Mouse (Mus musculus) kidney, postnatal 0 days (tissue): Measurements from ENCODE around the gene Cep135. TPM values are rescaled to one million over a fixed set of nuclear protein-coding genes. Genes with fewer than 3 reads are reported as not detected.

Experiments
- ATAC-seq: fragments of 200-750 bp; cut with Nextera tagmentation; replicated peaks from 2 replicates; pipeline ENCODE4 v1.8.0; 2017; ENCODE audit warnings: low read depth, moderate number of reproducible peaks, moderate TSS enrichment, moderate library complexity; ENCODE audit not compliant: low FRiP score
- DNase-seq: peaks from one replicate; pipeline ENCODE4 v3.0.0-alpha.2; 2016; ENCODE audit warnings: low spot score
- H3K27ac ChIP-seq: fragments of 300-500 bp; sonication (generic); 2 replicates; pipeline ENCODE4 v1.5.1; 2014; ENCODE audit warnings: mild to moderate bottlenecking
- H3K27me3 ChIP-seq: fragments of 300-500 bp; sonication (generic); 2 replicates; pipeline ENCODE4 v1.6.1; 2014; ENCODE audit warnings: low read length, mixed read lengths; ENCODE audit not compliant: insufficient read depth
- H3K36me3 ChIP-seq: fragments of 300-500 bp; sonication (generic); 2 replicates; pipeline ENCODE4 v1.6.1; 2014; ENCODE audit warnings: low read length, mixed read lengths; ENCODE audit not compliant: insufficient read depth
- H3K4me1 ChIP-seq: fragments of 300-500 bp; sonication (generic); replicated peaks from 2 replicates; pipeline ENCODE4 v1.6.1; 2014; ENCODE audit warnings: antibody characterized with exemption, low read length, mixed read lengths; ENCODE audit not compliant: insufficient read depth
- H3K4me2 ChIP-seq: fragments of 300-500 bp; sonication (generic); 2 replicates; pipeline ENCODE4 v1.6.1; 2014; ENCODE audit warnings: mild to moderate bottlenecking, low read length, moderate library complexity, mixed read lengths
- H3K4me3 ChIP-seq: fragments of 300-500 bp; sonication (generic); replicated peaks from 2 replicates; pipeline ENCODE4 v1.5.1; 2014; ENCODE audit warnings: low read depth, low read length
- H3K9ac ChIP-seq: fragments of 300-500 bp; sonication (generic); 2 replicates; pipeline ENCODE4 v1.6.1; 2014; ENCODE audit warnings: low read depth, low read length
- H3K9me3 ChIP-seq: fragments of 300-500 bp; sonication (generic); replicated peaks from 2 replicates; pipeline ENCODE4 v1.6.1; 2016; ENCODE audit warnings: low read length, inconsistent platforms, mixed read lengths
- CTCF ChIP-seq: IDR thresholded peaks from 2 replicates; pipeline ENCODE4 v1.5.1; 2016; ENCODE audit warnings: antibody characterized with exemption, low read depth, mild to moderate bottlenecking, moderate library complexity
- WGBS: fragments of 180-500 bp; shearing (Covaris S2); extraction: QIAGEN DNeasy Blood & Tissue Kit; methylation state at CpG from one replicate; pipeline ENCODE4 v1.1.7; 2014; 5-methylcytosine and 5-hydroxymethylcytosine counted together
- polyA plus RNA-seq: library from polyadenylated mRNA; unstranded; fragments of >200 nt; fragmentation: Nextera tagmentation; extraction: Ambion mirVana; gene quantifications from 2 replicates; pipeline ENCODE4 v1.2.1, GENCODE M21; 2015

Gene Cep135
- polyA plus RNA-seq, 1 experiment from 2014 or later = 3.7 TPM

- ATAC-seq = no peak
Measured at GRCm38 (mm10) chr5:76609702-76610370, 21.3 kb downstream of the Cep135 start.

DNA sequence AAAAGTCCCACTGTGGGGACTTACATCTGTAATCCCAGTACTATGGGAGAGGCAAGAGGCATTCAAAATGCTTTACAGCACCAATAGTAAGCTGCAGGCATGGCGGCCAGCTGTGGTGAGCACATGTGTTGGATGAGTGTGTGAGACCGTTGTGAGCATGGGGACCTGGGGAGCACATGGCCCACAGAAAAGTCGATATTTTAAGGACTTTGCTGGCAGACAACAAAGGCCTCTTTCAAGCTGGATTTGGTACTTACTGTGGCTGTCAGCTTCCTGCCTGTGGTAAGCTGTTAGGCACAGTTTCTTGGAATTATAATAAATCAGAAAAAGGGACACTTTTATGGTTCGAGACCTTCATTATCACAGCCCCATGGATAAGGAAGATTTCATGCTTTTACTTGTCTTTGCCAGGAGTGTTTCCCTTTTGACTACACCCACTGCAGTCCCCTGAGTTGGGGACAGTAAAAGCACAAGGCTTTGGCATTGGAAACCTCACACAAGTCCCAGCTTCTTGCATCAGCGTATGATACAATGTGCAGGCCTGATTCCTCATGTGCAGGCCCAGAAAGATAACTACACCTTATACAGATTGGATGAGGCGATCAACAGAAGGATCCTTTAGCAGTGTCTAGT lies 24.5 kb downstream of the Cep135 start:
- H3K4me2 ChIP-seq = no peak overlapping the region
- ATAC-seq = no peak
- H3K9ac ChIP-seq = no peak overlapping the region
- 83% methylated on average over 6 of the region's 6 CpGs for WGBS
- no peak for DNase-seq
- H3K27me3 ChIP-seq = no peaks in the 10 kb centered on the region
- H3K27ac ChIP-seq = no peak overlapping the region
- H3K4me1 ChIP-seq = no peaks in the 10 kb centered on the region
- no peaks in the 10 kb centered on the region for H3K9me3 ChIP-seq
- TF ChIP-seq CTCF = no peak
- H3K4me3 ChIP-seq = no peak overlapping the region
- peaks cover 41% of the 10 kb centered on the region; the same call in 1 of the 2 replicates for H3K36me3 ChIP-seq

More at GRCm38 (mm10) chr5:76609702-76610370, 21.3 kb downstream of the Cep135 start:
- Histone ChIP-seq H3K4me2 (no peak overlapping the region), H3K27ac (no peak overlapping the region), H3K9me3 (no peaks in the 10 kb centered on the region), H3K4me3 (no peak overlapping the region), H3K9ac (no peak overlapping the region), H3K4me1 (no peaks in the 10 kb centered on the region), H3K27me3 (no peaks in the 10 kb centered on the region), H3K36me3 (peaks cover 34% of the 10 kb centered on the region; the same call in 1 of the 2 replicates)
- 94% methylated on average over 8 of the region's 8 CpGs for WGBS
- no peak for DNase-seq
- no peak for TF ChIP-seq CTCF

DNA sequence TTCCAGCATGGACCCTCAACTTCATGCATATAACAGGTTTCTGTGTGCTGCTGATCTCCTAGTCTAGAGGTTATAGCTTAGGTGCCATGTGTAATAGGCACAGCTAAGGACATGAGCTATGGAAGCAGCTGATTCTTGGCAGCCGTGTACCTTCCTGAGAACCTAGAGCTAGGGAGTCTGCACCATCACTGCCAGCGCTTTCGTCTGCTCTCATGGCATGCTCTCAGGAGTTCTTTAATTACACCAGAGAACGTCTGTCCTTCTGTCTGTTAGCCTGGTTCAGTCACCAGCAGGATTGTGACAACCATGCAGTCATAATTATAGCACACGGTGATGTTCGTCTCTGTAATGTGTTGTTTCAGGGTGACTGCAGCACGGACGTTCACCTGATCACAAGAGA lies 26.8 kb downstream of the Cep135 start:
- no peak overlapping the region for H3K4me3 ChIP-seq
- no peaks in the 10 kb centered on the region for H3K4me1 ChIP-seq
- no peaks in the 10 kb centered on the region for H3K27me3 ChIP-seq
- no peak for ATAC-seq
- H3K27ac ChIP-seq = no peak overlapping the region
- H3K36me3 ChIP-seq = peaks cover 36% of the 10 kb centered on the region; the same call in 1 of the 2 replicates
- no peak overlapping the region for H3K9ac ChIP-seq
- WGBS = 93% methylated on average over 8 of the region's 8 CpGs
- DNase-seq = no peak
- H3K9me3 ChIP-seq = no peaks in the 10 kb centered on the region
- no peak for TF ChIP-seq CTCF
- no peak overlapping the region for H3K4me2 ChIP-seq

GRCm38 (mm10) chr5:76616196-76616747 lies 27.8 kb downstream of the Cep135 start:
- H3K36me3 ChIP-seq = peaks cover 30% of the 10 kb centered on the region; the same call in 1 of the 2 replicates
- no peak overlapping the region for H3K4me2 ChIP-seq
- H3K27me3 ChIP-seq = no peaks in the 10 kb centered on the region
- H3K4me3 ChIP-seq = no peak overlapping the region
- no peaks in the 10 kb centered on the region for H3K9me3 ChIP-seq
- no peak overlapping the region for H3K9ac ChIP-seq
- TF ChIP-seq CTCF = no peak
- no peak for ATAC-seq
- no peak for DNase-seq
- no peaks in the 10 kb centered on the region for H3K4me1 ChIP-seq
- 76% methylated on average over 2 of the region's 2 CpGs for WGBS
- no peak overlapping the region for H3K27ac ChIP-seq

- Histone ChIP-seq H3K4me2 (no peak overlapping the region), H3K36me3 (peaks cover 24% of the 10 kb centered on the region; the same call in 1 of the 2 replicates), H3K4me1 (no peaks in the 10 kb centered on the region), H3K9ac (no peak overlapping the region), H3K27ac (no peak overlapping the region), H3K4me3 (no peak overlapping the region), H3K27me3 (no peaks in the 10 kb centered on the region), H3K9me3 (no peaks in the 10 kb centered on the region)
- DNase-seq (no peak), ATAC-seq (no peak)
- 85% methylated on average over 7 of the region's 7 CpGs for WGBS
- TF ChIP-seq CTCF = no peak
Measured at GRCm38 (mm10) chr5:76618750-76619149, 30.3 kb downstream of the Cep135 start.

- Histone ChIP-seq H3K36me3 (peaks cover 8% of the 10 kb centered on the region; the same call in 1 of the 2 replicates), H3K9ac (no peak overlapping the region), H3K9me3 (no peaks in the 10 kb centered on the region), H3K4me2 (no peak overlapping the region), H3K27ac (no peak overlapping the region), H3K4me1 (no peaks in the 10 kb centered on the region), H3K4me3 (no peak overlapping the region), H3K27me3 (no peaks in the 10 kb centered on the region)
- no peak for TF ChIP-seq CTCF
- no peak for DNase-seq
- ATAC-seq = no peak
- WGBS = 94% methylated on average over 9 of the region's 9 CpGs
Measured at GRCm38 (mm10) chr5:76623759-76624158, 35.3 kb downstream of the Cep135 start.
